Comparison of ENCODE assay signal across 25 mouse cellular contexts in the genomic region with DNA sequence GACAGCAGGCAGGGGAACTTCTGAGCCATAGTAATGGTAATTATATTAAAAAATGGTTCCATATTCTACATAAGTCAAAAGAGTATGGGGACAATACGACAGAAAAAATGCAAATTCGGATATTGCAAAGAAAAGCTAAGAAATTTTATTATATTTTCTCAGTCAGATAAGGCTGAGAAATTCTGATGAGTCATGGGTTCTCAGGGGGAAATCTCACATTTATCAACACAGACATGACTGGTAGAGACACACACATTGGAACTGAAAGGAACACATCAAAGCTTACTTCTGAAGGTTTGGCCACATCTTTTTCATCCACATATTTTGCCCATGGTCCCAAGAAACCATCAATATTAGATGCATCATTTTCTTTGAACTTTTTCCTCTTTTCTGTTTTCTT. TPM values are rescaled to one million over a fixed set of nuclear protein-coding genes. Genes with fewer than 3 reads are reported as not detected.
"Had no signal": no experiment of that assay in that cellular context is flagged by ENCODE, and none has a peak within 500 bp of the region (broad histone marks: within the 10 kb centered on the region; RNA-seq: fewer than 3 reads in every experiment).

No protein-coding gene starts in this region.

- H3K27me3 ChIP-seq: heart, embryonic 13.5 days; heart, embryonic 15.5 days; hindbrain, embryonic 13.5 days; intestine, embryonic 15.5 days; limb, embryonic 13.5 days; limb, embryonic 15.5 days; liver, embryonic 12.5 days had no signal

- DNase-seq: gastrocnemius, postnatal 14 days; gastrocnemius, postnatal 36 days; heart, adult 18-20 months; heart, postnatal 14 days; heart, postnatal 36 days; kidney, adult 18-20 months; kidney, adult 8-10 months; kidney, postnatal 10 days; kidney, postnatal 25 days; kidney, postnatal 4 days; left cerebral cortex, postnatal 4 days had no signal

- H3K4me3 ChIP-seq: heart, embryonic 10.5 days; heart, embryonic 13.5 days; heart, embryonic 15.5 days; hindbrain, embryonic 13.5 days; intestine, embryonic 15.5 days; left cerebral cortex, adult 2 months; limb, embryonic 13.5 days; limb, embryonic 15.5 days; liver, embryonic 12.5 days had no signal

- ATAC-seq: hindbrain, embryonic 16.5 days; inflammation-experienced regulatory T-cells, adult 6 months; intestine, embryonic 15.5 days; intestine, postnatal 0 days; liver, embryonic 12.5 days had no signal

- H3K27ac ChIP-seq: heart, embryonic 10.5 days; heart, embryonic 13.5 days; heart, embryonic 15.5 days; hindbrain, embryonic 13.5 days; intestine, embryonic 15.5 days; left cerebral cortex, adult 2 months; limb, embryonic 13.5 days; limb, embryonic 15.5 days; liver, embryonic 12.5 days; liver, embryonic 14.5 days had no signal

- H3K9me3 ChIP-seq: heart, embryonic 10.5 days; heart, embryonic 13.5 days; heart, embryonic 15.5 days; hindbrain, embryonic 13.5 days; intestine, embryonic 15.5 days; limb, embryonic 13.5 days; limb, embryonic 15.5 days; liver, embryonic 12.5 days had no signal

- H3K4me1 ChIP-seq: heart, embryonic 15.5 days; hindbrain, embryonic 13.5 days; intestine, embryonic 15.5 days; limb, embryonic 15.5 days; liver, embryonic 12.5 days had no signal

RNA-seq across cellular contexts. Expression of a gene that starts 32.6 kb away (rescaled TPM):
- total RNA-seq: hematopoietic stem cell, adult 5-6 weeks had no signal
